Mouse (Mus musculus) layer of hippocampus, adult 2 months (tissue): ENCODE measurements around the gene Togaram2. TPM values are rescaled to one million over a fixed set of nuclear protein-coding genes. Genes with fewer than 3 reads are reported as not detected.
A peak's percentile ranks its signal among the peaks of the same experiment; 100 is the strongest.

Source experiments
- DNase-seq, 2 experiments: peaks; one replicate each; pipeline ENCODE4 v3.0.0; 2022; ENCODE audit warnings: low spot score in 2 of 2
- H3K27ac ChIP-seq: fragments of 200-600 bp; 2 replicates; pipeline ENCODE4 v1.8.1; 2022
- H3K4me3 ChIP-seq: fragments of 200-600 bp; 2 replicates; pipeline ENCODE4 v1.8.1; 2022; ENCODE audit warnings: mild to moderate bottlenecking
- CTCF ChIP-seq: fragments of 200-600 bp; conservative IDR thresholded peaks from 2 replicates; pipeline ENCODE4 v1.8.1; 2022; ENCODE audit warnings: antibody characterized with exemption, mild to moderate bottlenecking, moderate library complexity
- total RNA-seq, 2 experiments: library from RNA; stranded (reverse); gene quantifications; 2 replicates each; pipeline ENCODE4 v1.2.3; 2021

Gene Togaram2
- total RNA-seq, 2 experiments from 2014 or later: 1.2 to 1.3 TPM

- TF ChIP-seq CTCF: no peak
- no peak for DNase-seq
- Histone ChIP-seq H3K27ac (no peak overlapping the region), H3K4me3 (no peak overlapping the region)
These were observed 97.6 kb downstream of the Togaram2 start for GRCm38 (mm10) chr17:71770696-71771095.

- Histone ChIP-seq H3K27ac (no peak overlapping the region), H3K4me3 (no peak overlapping the region)
- no peak for DNase-seq
- TF ChIP-seq CTCF: no peak
These were observed 101.1 kb downstream of the Togaram2 start for GRCm38 (mm10) chr17:71774173-71774572.

- no peak overlapping the region for H3K27ac ChIP-seq
- H3K4me3 ChIP-seq: no peak overlapping the region
- DNase-seq: no peak
- no peak for TF ChIP-seq CTCF
These were observed 102.2 kb downstream of the Togaram2 start for GRCm38 (mm10) chr17:71775279-71775678.

- TF ChIP-seq CTCF: peak; percentile 61
- no peak overlapping the region for H3K4me3 ChIP-seq
- DNase-seq: no peak
- no peak overlapping the region for H3K27ac ChIP-seq
These were observed 105.6 kb downstream of the Togaram2 start for GRCm38 (mm10) chr17:71778696-71779095.

Other genes starting within 250 kb of the Togaram2 start
- 1 to 10 TPM; 1.3 to 2.6 TPM for gene Gm4707, start 213.3 kb upstream of the Togaram2 start, total RNA-seq
- 10 to 100 TPM; 34.6 to 40.0 TPM for gene Smchd1, start 197.9 kb upstream of the Togaram2 start, total RNA-seq
- under 1 TPM; 0.49 to 0.90 TPM for gene Ndc80, start 146.4 kb upstream of the Togaram2 start, total RNA-seq
- gene Spdya, start 121.2 kb upstream of the Togaram2 start, total RNA-seq: 1 to 10 TPM in 1 of 2 experiments, under 1 TPM in 1; 1.00 to 1.2 TPM
- gene Wdr43, start 57.4 kb upstream of the Togaram2 start, total RNA-seq: 10 to 100 TPM; 28.2 TPM
- under 1 TPM; 0.10 to 0.18 TPM for gene Pcare, start 79.6 kb downstream of the Togaram2 start, total RNA-seq
- gene Clip4, start 95.2 kb downstream of the Togaram2 start, total RNA-seq: 10 to 100 TPM; 78.2 to 87.5 TPM